Mouse (Mus musculus): Measurements from ENCODE around the gene Car3. TPM values are rescaled to one million over a fixed set of nuclear protein-coding genes. Genes with fewer than 3 reads are reported as not detected.

Gene Car3
- polyA plus RNA-seq, 1 experiment: 0.44 TPM

DNA sequence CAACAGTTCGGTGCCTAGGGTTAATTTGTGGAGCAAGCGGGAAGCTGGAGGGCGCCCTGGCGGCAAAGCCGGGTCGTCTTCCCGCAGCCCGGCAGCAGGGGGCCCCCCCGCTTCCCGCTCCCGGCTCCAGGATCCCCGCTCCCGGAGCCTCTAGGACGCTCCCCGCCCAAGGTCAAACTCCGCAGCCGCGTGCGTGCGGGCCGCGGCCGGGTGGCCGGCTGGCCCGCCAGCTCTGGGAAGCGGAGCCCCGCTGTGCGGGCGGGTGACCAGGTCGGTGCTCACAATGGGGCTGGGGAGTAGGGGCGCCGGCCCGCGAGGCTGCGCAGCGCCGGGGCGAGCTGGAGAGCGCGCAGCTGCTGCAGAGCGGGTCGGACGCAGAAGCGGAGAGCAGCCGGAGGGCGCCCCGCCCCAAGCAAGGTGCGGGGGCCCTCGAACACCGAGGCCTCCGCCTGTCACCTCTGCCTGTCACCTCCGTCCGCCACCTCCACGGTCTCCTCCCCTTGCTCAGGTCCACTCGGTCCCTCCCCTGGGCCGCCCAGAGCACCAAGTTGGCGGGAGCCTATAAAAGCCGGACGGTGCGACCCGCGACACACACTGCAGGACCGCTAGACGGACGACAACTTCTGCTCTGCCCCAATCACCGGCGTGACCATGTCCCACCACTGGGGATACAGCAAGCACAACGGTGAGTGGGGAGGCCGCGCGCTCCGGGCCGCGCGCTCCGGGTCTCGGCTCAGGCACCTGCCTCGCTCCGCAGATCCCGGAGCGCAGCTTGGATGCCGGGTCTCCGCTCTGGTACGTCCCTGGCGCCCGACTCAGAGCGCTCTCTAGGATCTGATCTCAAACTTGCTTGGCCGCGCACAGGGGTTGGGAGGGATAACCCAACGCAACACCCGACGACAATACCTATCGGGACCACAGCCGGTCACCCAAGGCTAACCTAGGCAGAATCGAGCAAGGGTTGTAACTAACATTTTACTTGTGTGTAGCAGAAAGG is 23.1 kb downstream of the Car3 start, which contains the start of gene Car2:
Gene Car2 (plus strand): TSS at position 172 of the 997 bp plus-strand sequence.
- peak; percentile 26; the same call in 1 of the 2 replicates for TF ChIP-seq CTCF (IDR thresholded peaks at IDR 0.05; ENCODE audit: borderline replicate concordance, insufficient read depth, low read depth, low read length)
- TF ChIP-seq POLR2A (IDR thresholded peaks at IDR 0.05; ENCODE audit: borderline replicate concordance, insufficient read depth, low read length): no peak
- H3K4me3 ChIP-seq (replicated peaks; ENCODE audit: insufficient read depth, low read depth, low read length): peak within 1 kb of the TSS; percentile 56
- peak; percentile 69 to 72 for DNase-seq
- no peaks in the 10 kb centered on the region for H3K27me3 ChIP-seq (ENCODE audit: control insufficient read depth, insufficient read depth, low read length)
- H3K27ac ChIP-seq (ENCODE audit: insufficient read depth, low read length): peak within 1 kb of the TSS; percentile 64
- H3K4me1 ChIP-seq (ENCODE audit: control insufficient read depth, insufficient read depth, low read length): no peaks in the 10 kb centered on the region
- 2% methylated on average over 95 of the region's 95 CpGs for WGBS

GRCm38 (mm10) chr3:14887134-14887666 is 23.9 kb downstream of the Car3 start:
- no peak for DNase-seq
- peak overlapping the region; percentile 27; the same call in 1 of the 2 replicates for H3K27ac ChIP-seq (ENCODE audit: insufficient read depth, low read length)
- H3K4me3 ChIP-seq (replicated peaks; ENCODE audit: insufficient read depth, low read depth, low read length): peak overlapping the region; percentile 56
- H3K27me3 ChIP-seq (ENCODE audit: control insufficient read depth, insufficient read depth, low read length): no peaks in the 10 kb centered on the region
- 76% methylated on average over 11 of the region's 11 CpGs for WGBS
- TF ChIP-seq POLR2A (IDR thresholded peaks at IDR 0.05; ENCODE audit: borderline replicate concordance, insufficient read depth, low read length) (no peak), CTCF (IDR thresholded peaks at IDR 0.05; ENCODE audit: borderline replicate concordance, insufficient read depth, low read depth, low read length) (no peak)
- no peaks in the 10 kb centered on the region for H3K4me1 ChIP-seq (ENCODE audit: control insufficient read depth, insufficient read depth, low read length)

- DNase-seq: peak; percentile 19 to 24
- Histone ChIP-seq H3K27ac (ENCODE audit: insufficient read depth, low read length) (peak overlapping the region; percentile 55; the same call in 1 of the 2 replicates), H3K4me3 (replicated peaks; ENCODE audit: insufficient read depth, low read depth, low read length) (peak overlapping the region; percentile 42), H3K4me1 (ENCODE audit: control insufficient read depth, insufficient read depth, low read length) (no peaks in the 10 kb centered on the region), H3K27me3 (ENCODE audit: control insufficient read depth, insufficient read depth, low read length) (no peaks in the 10 kb centered on the region)
- 50% methylated on average over 10 of the region's 10 CpGs for WGBS
- TF ChIP-seq CTCF (IDR thresholded peaks at IDR 0.05; ENCODE audit: borderline replicate concordance, insufficient read depth, low read depth, low read length) (no peak), POLR2A (IDR thresholded peaks at IDR 0.05; ENCODE audit: borderline replicate concordance, insufficient read depth, low read length) (no peak)
These were observed 24.5 kb downstream of the Car3 start for GRCm38 (mm10) chr3:14887686-14888295.

GRCm38 (mm10) chr3:14888549-14888948 is 25.2 kb downstream of the Car3 start:
- Histone ChIP-seq H3K27me3 (ENCODE audit: control insufficient read depth, insufficient read depth, low read length) (no peaks in the 10 kb centered on the region), H3K4me1 (ENCODE audit: control insufficient read depth, insufficient read depth, low read length) (no peaks in the 10 kb centered on the region), H3K4me3 (replicated peaks; ENCODE audit: insufficient read depth, low read depth, low read length) (no peak overlapping the region), H3K27ac (ENCODE audit: insufficient read depth, low read length) (no peak overlapping the region)
- DNase-seq: no peak
- WGBS: 81% methylated on average over 2 of the region's 2 CpGs
- no peak for TF ChIP-seq POLR2A (IDR thresholded peaks at IDR 0.05; ENCODE audit: borderline replicate concordance, insufficient read depth, low read length)
- no peak for TF ChIP-seq CTCF (IDR thresholded peaks at IDR 0.05; ENCODE audit: borderline replicate concordance, insufficient read depth, low read depth, low read length)

DNA sequence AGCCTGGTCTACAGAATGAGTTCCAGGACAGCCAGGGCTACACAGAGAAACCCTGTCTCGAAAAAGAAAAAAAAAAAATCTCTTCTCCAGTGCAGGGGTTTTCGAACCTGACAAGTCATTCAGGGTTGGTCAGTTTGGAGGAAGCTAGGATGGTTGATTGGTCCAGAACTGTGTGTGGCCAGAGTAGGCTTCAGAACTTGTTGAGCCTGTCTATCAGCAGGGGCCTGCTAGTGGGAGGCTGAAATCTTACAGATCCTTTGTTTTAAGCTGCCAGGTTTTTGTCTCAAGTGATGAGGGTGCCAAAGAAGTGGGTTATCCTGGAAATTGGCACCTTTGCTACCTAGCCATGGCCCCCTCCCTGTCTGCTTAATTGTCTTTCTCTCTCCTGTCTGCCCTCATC is 25.8 kb downstream of the Car3 start:
- H3K27ac ChIP-seq (ENCODE audit: insufficient read depth, low read length): peak overlapping the region; percentile 30; the same call in 1 of the 2 replicates
- 56% methylated on average over 2 of the region's 2 CpGs for WGBS
- no peak overlapping the region for H3K4me3 ChIP-seq (replicated peaks; ENCODE audit: insufficient read depth, low read depth, low read length)
- no peak for TF ChIP-seq CTCF (IDR thresholded peaks at IDR 0.05; ENCODE audit: borderline replicate concordance, insufficient read depth, low read depth, low read length)
- no peak for TF ChIP-seq POLR2A (IDR thresholded peaks at IDR 0.05; ENCODE audit: borderline replicate concordance, insufficient read depth, low read length)
- no peaks in the 10 kb centered on the region for H3K27me3 ChIP-seq (ENCODE audit: control insufficient read depth, insufficient read depth, low read length)
- no peak for DNase-seq
- no peaks in the 10 kb centered on the region for H3K4me1 ChIP-seq (ENCODE audit: control insufficient read depth, insufficient read depth, low read length)

- Histone ChIP-seq H3K27ac (ENCODE audit: insufficient read depth, low read length) (peak overlapping the region; percentile 19; the same call in 1 of the 2 replicates), H3K27me3 (ENCODE audit: control insufficient read depth, insufficient read depth, low read length) (no peaks in the 10 kb centered on the region), H3K4me3 (replicated peaks; ENCODE audit: insufficient read depth, low read depth, low read length) (no peak overlapping the region), H3K4me1 (ENCODE audit: control insufficient read depth, insufficient read depth, low read length) (no peaks in the 10 kb centered on the region)
- DNase-seq: peak in 1 of 2 experiments; percentile 14
- 54% methylated on average over 4 of the region's 4 CpGs for WGBS
- TF ChIP-seq POLR2A (IDR thresholded peaks at IDR 0.05; ENCODE audit: borderline replicate concordance, insufficient read depth, low read length) (no peak), CTCF (IDR thresholded peaks at IDR 0.05; ENCODE audit: borderline replicate concordance, insufficient read depth, low read depth, low read length) (no peak)
These were observed 26.6 kb downstream of the Car3 start for GRCm38 (mm10) chr3:14889716-14890409.

GRCm38 (mm10) chr3:14892991-14893390 is 29.7 kb downstream of the Car3 start:
- no peak for TF ChIP-seq CTCF (IDR thresholded peaks at IDR 0.05; ENCODE audit: borderline replicate concordance, insufficient read depth, low read depth, low read length)
- Histone ChIP-seq H3K27ac (ENCODE audit: insufficient read depth, low read length) (no peak overlapping the region), H3K4me1 (ENCODE audit: control insufficient read depth, insufficient read depth, low read length) (no peaks in the 10 kb centered on the region), H3K27me3 (ENCODE audit: control insufficient read depth, insufficient read depth, low read length) (no peaks in the 10 kb centered on the region), H3K4me3 (replicated peaks; ENCODE audit: insufficient read depth, low read depth, low read length) (no peak overlapping the region)
- DNase-seq: no peak
- 86% methylated on average over 3 of the region's 3 CpGs for WGBS

Measured in cerebellum, adult 2 months (tissue).